Mouse (Mus musculus) liver, postnatal 0 days (tissue): ENCODE data around the gene Dlgap4.

Source experiments
- CTCF ChIP-seq: sonication (generic); IDR thresholded peaks from 2 replicates; pipeline ENCODE4 v1.5.1; 2016; ENCODE audit warnings: antibody characterized with exemption, low read depth
- EP300 ChIP-seq: IDR thresholded peaks from 2 replicates; pipeline ENCODE4 v1.6.1; 2016; ENCODE audit warnings: antibody characterized with exemption, low read depth, mild to moderate bottlenecking

DNA sequence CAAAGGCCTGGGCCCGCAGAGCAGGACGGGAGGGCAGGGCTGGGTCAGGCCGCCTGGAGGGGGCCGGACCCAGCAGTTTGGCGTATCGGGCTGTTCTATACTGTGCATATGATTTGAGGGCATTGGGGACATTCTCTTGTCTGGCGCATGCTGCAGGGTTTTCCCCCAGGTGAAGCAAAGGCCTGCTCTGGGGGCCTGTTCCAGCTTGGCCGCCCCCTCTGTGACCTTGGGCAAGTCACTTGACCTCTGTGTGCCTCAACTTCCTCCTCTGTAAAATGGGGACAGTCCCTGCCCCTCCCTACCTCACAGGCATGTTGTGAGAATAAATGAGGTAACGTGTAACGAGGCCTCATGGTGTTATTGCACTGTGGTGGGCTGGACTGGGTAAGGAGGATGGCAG, 150.5 kb downstream of the Dlgap4 start:
- no peak for TF ChIP-seq CTCF
- no peak for TF ChIP-seq EP300
